ENCODE assay signal across 17 mouse cellular contexts in genomic region chr7:130967901-130968300, GRCm38 (mm10). TPM values are rescaled to one million over a fixed set of nuclear protein-coding genes. Genes with fewer than 3 reads are reported as not detected.
"Had no signal": no experiment of that assay in that cellular context is flagged by ENCODE, and none has a peak within 500 bp of the region (broad histone marks: within the 10 kb centered on the region; RNA-seq: fewer than 3 reads in every experiment).

No protein-coding gene starts in this region.

- H3K27ac ChIP-seq: kidney, embryonic 15.5 days; liver, embryonic 14.5 days; macrophage; midbrain, embryonic 12.5 days; neural tube, embryonic 12.5 days; neural tube, embryonic 15.5 days had no signal

- DNase-seq: kidney, adult 11 months; kidney, adult 8-10 months; liver, postnatal 0 days; right cerebral cortex, adult 18-20 months; right cerebral cortex, postnatal 14 days; thymus, postnatal 25 days had no signal

- H3K36me3 ChIP-seq: kidney, embryonic 15.5 days; midbrain, embryonic 12.5 days; neural tube, embryonic 12.5 days; neural tube, embryonic 15.5 days had no signal

- H3K4me3 ChIP-seq: kidney, embryonic 15.5 days; midbrain, embryonic 12.5 days; neural tube, embryonic 12.5 days; neural tube, embryonic 15.5 days had no signal

- H3K4me2 ChIP-seq: kidney, embryonic 15.5 days; liver, embryonic 11.5 days; lung, embryonic 14.5 days; midbrain, embryonic 12.5 days; neural tube, embryonic 12.5 days; neural tube, embryonic 15.5 days had no signal

- H3K9ac ChIP-seq: kidney, embryonic 15.5 days; liver, embryonic 14.5 days; liver, postnatal 0 days; lung, embryonic 14.5 days; midbrain, embryonic 12.5 days; neural tube, embryonic 12.5 days; neural tube, embryonic 15.5 days had no signal

- ATAC-seq: midbrain, embryonic 16.5 days had no signal

- H3K27me3 ChIP-seq: kidney, embryonic 15.5 days; midbrain, embryonic 12.5 days; neural tube, embryonic 12.5 days; neural tube, embryonic 15.5 days had no signal

- H3K4me1 ChIP-seq: neural tube, embryonic 12.5 days had no signal

- H3K9me3 ChIP-seq: kidney, embryonic 15.5 days; midbrain, embryonic 12.5 days; neural tube, embryonic 12.5 days; neural tube, embryonic 15.5 days had no signal

RNA-seq across cellular contexts. Expression of gene Htra1, which starts 32.0 kb away (rescaled TPM):
- total RNA-seq: megakaryocyte, adult 5-6 weeks; monocyte, adult 5-6 weeks had no signal
